Mouse (Mus musculus): ENCODE results near the gene Tnfrsf12a.

The Tnfrsf12a gene

GRCm38 (mm10) chr17:23645894-23646293 lies 31.4 kb downstream of the Tnfrsf12a start:
- DNase-seq (ENCODE audit: inconsistent ontology term) = no peak

GRCm38 (mm10) chr17:23644613-23645495 lies 32.4 kb downstream of the Tnfrsf12a start, which contains the start of gene Mmp25:
Mmp25 (minus strand) TSS chr17:23645277.
- no peak for DNase-seq (ENCODE audit: inconsistent ontology term)

DNA sequence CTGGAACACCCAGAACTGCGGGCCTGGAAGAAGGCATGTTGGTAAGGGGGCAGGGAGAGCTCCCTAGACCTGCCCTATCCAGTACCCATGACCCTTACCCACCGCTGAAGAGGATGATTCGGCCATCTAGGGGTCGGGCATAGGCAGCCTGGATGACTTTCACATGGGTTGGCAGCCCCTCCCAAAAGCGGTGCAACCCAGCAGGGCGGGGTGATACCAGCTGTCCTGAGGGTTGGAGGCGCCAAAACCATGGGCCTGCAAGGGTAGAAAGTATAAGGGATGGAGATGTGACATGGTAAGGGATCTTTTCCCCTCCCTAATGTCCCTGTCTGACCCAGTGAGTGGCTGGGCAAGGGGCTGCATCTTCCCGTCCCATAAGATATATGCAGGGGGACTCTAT lies 46.0 kb downstream of the Tnfrsf12a start:
- DNase-seq (ENCODE audit: inconsistent ontology term) = no peak

DNA sequence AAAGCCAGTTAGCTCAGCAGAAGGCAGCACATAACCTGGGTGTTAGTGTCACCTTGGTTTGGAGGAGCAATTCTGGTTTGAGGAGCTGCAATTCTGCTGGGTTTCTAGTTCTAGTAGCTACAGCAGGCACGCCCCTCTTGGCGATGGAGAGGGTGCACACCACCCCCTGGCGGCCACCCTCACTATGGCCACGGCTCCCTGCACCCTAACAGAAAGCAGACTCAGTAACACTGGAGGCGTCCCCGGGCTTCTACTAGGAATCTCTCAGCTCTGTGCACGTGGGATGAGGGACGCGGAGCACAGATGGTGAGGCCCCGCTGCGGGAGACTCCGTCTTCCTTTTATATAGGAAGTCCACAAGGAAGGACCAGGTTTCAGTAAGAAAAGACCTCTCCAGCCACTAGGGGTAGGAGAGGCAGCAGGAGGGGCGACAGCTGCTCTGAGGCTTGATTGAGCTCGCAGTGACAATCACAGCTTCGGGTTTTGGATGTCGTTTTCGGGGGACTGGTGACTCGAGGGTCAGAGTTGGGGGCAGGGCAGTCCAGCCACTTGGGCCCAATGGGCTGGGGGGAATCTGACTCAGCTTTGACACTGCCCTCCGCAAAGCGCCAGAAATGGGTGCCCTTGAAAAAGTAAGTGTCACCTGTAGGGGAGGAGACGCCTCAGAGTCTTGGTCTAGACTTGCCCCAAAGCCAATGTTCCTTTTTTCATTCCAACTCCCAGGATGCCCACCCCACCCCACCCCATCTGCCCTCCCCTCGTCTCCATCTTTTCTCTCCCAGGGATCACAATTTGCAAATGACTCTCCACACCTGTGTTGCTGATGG lies 46.9 kb downstream of the Tnfrsf12a start:
- peak; percentile 79 for DNase-seq (ENCODE audit: inconsistent ontology term)

DNA sequence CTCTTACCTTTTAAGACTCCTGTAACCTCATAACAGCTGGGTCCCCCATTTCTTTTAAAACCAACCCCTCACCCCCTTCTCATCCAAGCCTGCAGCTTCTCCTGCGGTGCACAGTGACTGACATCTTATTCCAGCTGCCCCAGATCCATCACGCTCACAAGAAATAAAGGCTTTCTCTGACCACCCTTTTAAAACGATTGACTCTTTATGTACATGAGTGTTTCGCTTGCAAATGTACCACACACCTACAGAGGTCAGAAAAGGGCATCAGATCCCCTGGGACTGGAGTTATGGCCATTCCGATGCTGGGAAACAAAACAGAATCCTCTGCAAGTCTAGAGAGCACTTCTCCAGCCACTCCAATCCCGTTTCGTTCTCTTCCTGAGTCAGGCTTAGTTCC lies 49.5 kb downstream of the Tnfrsf12a start:
- DNase-seq (ENCODE audit: inconsistent ontology term) = no peak

All from Muller cell, postnatal 12 days (primary cell).